Comparison of ENCODE assay signal across 30 mouse cellular contexts in the genomic region with DNA sequence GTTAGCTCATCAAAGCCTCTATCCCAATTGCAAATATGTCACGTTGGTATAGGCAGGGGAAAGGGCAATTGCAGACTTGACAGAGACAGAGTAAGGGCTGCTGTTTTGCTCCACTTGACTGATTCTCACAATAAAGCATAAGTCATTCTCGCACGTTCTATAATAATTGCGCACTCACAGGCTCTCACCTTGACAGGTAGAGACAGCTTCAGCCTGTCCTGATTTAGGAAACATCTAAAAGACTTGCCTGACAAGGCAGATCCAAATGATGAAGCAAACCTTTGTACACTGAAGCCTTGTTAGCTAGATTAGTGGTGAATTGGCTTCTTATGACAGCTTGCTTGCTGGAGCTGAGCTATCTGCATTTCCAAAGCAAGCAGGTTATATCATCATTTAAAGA. TPM values are rescaled to one million over a fixed set of nuclear protein-coding genes. Genes with fewer than 3 reads are reported as not detected.
DNase-seq lines count a peak whose midpoint lies in the region; ATAC-seq lines count a peak whose summit lies in the region.
"Had no signal": no experiment of that assay in that cellular context is flagged by ENCODE, and none has a peak within 500 bp of the region (broad histone marks: within the 10 kb centered on the region; RNA-seq: fewer than 3 reads in every experiment).

No protein-coding gene starts in this region.

- WGBS in midbrain, embryonic 13.5 days = 72% methylated on average over 4 of the region's 4 CpGs
- 84% methylated on average over 4 of the region's 4 CpGs for WGBS in midbrain, embryonic 10.5 days
- WGBS in forebrain, embryonic 15.5 days = 67% methylated on average over 4 of the region's 4 CpGs
- 60% methylated on average over 4 of the region's 4 CpGs for WGBS in hindbrain, embryonic 13.5 days
- 70% methylated on average over 4 of the region's 4 CpGs for WGBS in midbrain, embryonic 15.5 days
- 65% methylated on average over 4 of the region's 4 CpGs for WGBS in liver, embryonic 12.5 days (ENCODE audit: insufficient replicate concordance)

- no peaks in the 10 kb centered on the region for H3K9me3 ChIP-seq in midbrain, embryonic 13.5 days
- no peaks in the 10 kb centered on the region for H3K9me3 ChIP-seq in midbrain, embryonic 10.5 days (replicated peaks)
- H3K9me3 ChIP-seq in forebrain, embryonic 15.5 days = no peaks in the 10 kb centered on the region
- H3K9me3 ChIP-seq in hindbrain, embryonic 13.5 days = no peaks in the 10 kb centered on the region
- H3K9me3 ChIP-seq in midbrain, embryonic 15.5 days = no peaks in the 10 kb centered on the region
- no peaks in the 10 kb centered on the region for H3K9me3 ChIP-seq in liver, embryonic 12.5 days (replicated peaks)
- H3K9me3 ChIP-seq: liver, embryonic 15.5 days; lung, embryonic 15.5 days had no signal

- H3K9ac ChIP-seq in midbrain, embryonic 13.5 days (replicated peaks) = no peak overlapping the region
- H3K9ac ChIP-seq in forebrain, embryonic 15.5 days (replicated peaks) = no peak overlapping the region
- H3K9ac ChIP-seq in hindbrain, embryonic 13.5 days = no peak overlapping the region
- H3K9ac ChIP-seq in midbrain, embryonic 15.5 days = no peak overlapping the region
- no peak overlapping the region for H3K9ac ChIP-seq in liver, embryonic 12.5 days
- H3K9ac ChIP-seq: liver, embryonic 15.5 days; lung, embryonic 15.5 days had no signal

- H3K4me1 ChIP-seq in midbrain, embryonic 13.5 days (replicated peaks) = peaks cover 5% of the 10 kb centered on the region; the same call in 1 of the 2 replicates
- no peaks in the 10 kb centered on the region for H3K4me1 ChIP-seq in midbrain, embryonic 10.5 days
- peaks cover 9% of the 10 kb centered on the region; the same call in 1 of the 2 replicates for H3K4me1 ChIP-seq in forebrain, embryonic 15.5 days
- peaks cover 4% of the 10 kb centered on the region; the same call in 1 of the 2 replicates for H3K4me1 ChIP-seq in hindbrain, embryonic 13.5 days (replicated peaks)
- no peaks in the 10 kb centered on the region for H3K4me1 ChIP-seq in midbrain, embryonic 15.5 days
- H3K4me1 ChIP-seq in liver, embryonic 12.5 days = no peaks in the 10 kb centered on the region
- H3K4me1 ChIP-seq: liver, embryonic 15.5 days; lung, embryonic 15.5 days had no signal

- no peak for DNase-seq in midbrain, embryonic 10.5 days (ENCODE audit: low spot score)
- DNase-seq in lung, postnatal 14 days = no peak
- DNase-seq in left cerebral cortex, postnatal 25 days (ENCODE audit: low spot score in 2 of 2) = no peak
- DNase-seq: adrenal gland, postnatal 36 days; B cell, adult 2 months; cerebellum, adult 11 months; kidney, postnatal 25 days; lung, postnatal 4 days; right cerebral cortex, postnatal 4 days; thymus, postnatal 14 days had no signal

- ATAC-seq in midbrain, embryonic 13.5 days = peak; percentile 72
- peak; percentile 48 for ATAC-seq in forebrain, embryonic 15.5 days (replicated peaks)
- ATAC-seq in hindbrain, embryonic 13.5 days (ENCODE audit: low FRiP score) = peak; percentile 76
- peak; percentile 80 for ATAC-seq in midbrain, embryonic 15.5 days (replicated peaks)
- ATAC-seq in liver, embryonic 12.5 days = no peak
- ATAC-seq: intestine, embryonic 16.5 days; Patski had no signal

- H3K27me3 ChIP-seq in midbrain, embryonic 13.5 days = no peaks in the 10 kb centered on the region
- H3K27me3 ChIP-seq in midbrain, embryonic 10.5 days (ENCODE audit: low read depth, poor library complexity, severe bottlenecking) = no peaks in the 10 kb centered on the region
- no peaks in the 10 kb centered on the region for H3K27me3 ChIP-seq in forebrain, embryonic 15.5 days
- H3K27me3 ChIP-seq in hindbrain, embryonic 13.5 days = no peaks in the 10 kb centered on the region
- H3K27me3 ChIP-seq in midbrain, embryonic 15.5 days (replicated peaks) = no peaks in the 10 kb centered on the region
- H3K27me3 ChIP-seq in liver, embryonic 12.5 days (replicated peaks) = no peaks in the 10 kb centered on the region
- H3K27me3 ChIP-seq: CH12.LX; liver, embryonic 15.5 days; lung, embryonic 15.5 days; Patski had no signal

- no peak overlapping the region for H3K4me2 ChIP-seq in midbrain, embryonic 13.5 days (replicated peaks)
- no peak overlapping the region for H3K4me2 ChIP-seq in forebrain, embryonic 15.5 days (replicated peaks)
- no peak overlapping the region for H3K4me2 ChIP-seq in hindbrain, embryonic 13.5 days
- H3K4me2 ChIP-seq in midbrain, embryonic 15.5 days = no peak overlapping the region
- no peak overlapping the region for H3K4me2 ChIP-seq in liver, embryonic 12.5 days
- H3K4me2 ChIP-seq: liver, embryonic 15.5 days; lung, embryonic 15.5 days had no signal

- H3K36me3 ChIP-seq in midbrain, embryonic 13.5 days = no peaks in the 10 kb centered on the region
- H3K36me3 ChIP-seq in midbrain, embryonic 10.5 days = no peaks in the 10 kb centered on the region
- H3K36me3 ChIP-seq in forebrain, embryonic 15.5 days = no peaks in the 10 kb centered on the region
- no peaks in the 10 kb centered on the region for H3K36me3 ChIP-seq in hindbrain, embryonic 13.5 days
- H3K36me3 ChIP-seq in midbrain, embryonic 15.5 days (replicated peaks) = no peaks in the 10 kb centered on the region
- H3K36me3 ChIP-seq in liver, embryonic 12.5 days = no peaks in the 10 kb centered on the region
- H3K36me3 ChIP-seq: G1E; liver, embryonic 15.5 days; lung, embryonic 15.5 days had no signal

- H3K27ac ChIP-seq in midbrain, embryonic 13.5 days = no peak overlapping the region
- no peak overlapping the region for H3K27ac ChIP-seq in midbrain, embryonic 10.5 days (replicated peaks)
- no peak overlapping the region for H3K27ac ChIP-seq in forebrain, embryonic 15.5 days (replicated peaks)
- H3K27ac ChIP-seq in hindbrain, embryonic 13.5 days = 0 out of 2 replicates have a peak overlapping the region, but pooled peaks have one; percentile 40
- no peak overlapping the region for H3K27ac ChIP-seq in midbrain, embryonic 15.5 days
- H3K27ac ChIP-seq in liver, embryonic 12.5 days = no peak overlapping the region
- H3K27ac ChIP-seq: layer of hippocampus, adult 2 months; liver, embryonic 15.5 days; lung, embryonic 15.5 days had no signal

- intact Hi-C loops in left cerebral cortex, postnatal 25 days (cut with DNase I) = no loop called here

- no peak overlapping the region for H3K4me3 ChIP-seq in midbrain, embryonic 13.5 days (replicated peaks)
- H3K4me3 ChIP-seq in midbrain, embryonic 10.5 days = no peak overlapping the region
- no peak overlapping the region for H3K4me3 ChIP-seq in forebrain, embryonic 15.5 days
- H3K4me3 ChIP-seq in hindbrain, embryonic 13.5 days = no peak overlapping the region
- H3K4me3 ChIP-seq in midbrain, embryonic 15.5 days = no peak overlapping the region
- H3K4me3 ChIP-seq in liver, embryonic 12.5 days = no peak overlapping the region
- H3K4me3 ChIP-seq: layer of hippocampus, adult 2 months; liver, embryonic 15.5 days; lung, embryonic 15.5 days; myocyte had no signal

RNA-seq across cellular contexts. Expression of a gene that starts 52.9 kb away (rescaled TPM):
- polyA plus RNA-seq in midbrain, embryonic 13.5 days (2015; fragmentation: Nextera tagmentation; extraction: Ambion mirVana) = not detected in 2 replicates
- polyA plus RNA-seq in midbrain, embryonic 10.5 days (2016; fragmentation: Nextera tagmentation; extraction: Ambion mirVana) = 0.12 TPM in 1 of 2 replicates, not detected in the other
- not detected in 2 replicates for polyA plus RNA-seq in forebrain, embryonic 15.5 days (2015; fragmentation: Nextera tagmentation; extraction: Ambion mirVana)
- polyA plus RNA-seq in hindbrain, embryonic 13.5 days (2015; fragmentation: Nextera tagmentation; extraction: Ambion mirVana) = not detected in 2 replicates
- not detected in 2 replicates for polyA plus RNA-seq in midbrain, embryonic 15.5 days (2015; fragmentation: Nextera tagmentation; extraction: Ambion mirVana)
- polyA plus RNA-seq in liver, embryonic 12.5 days (2016; fragmentation: Nextera tagmentation; extraction: Ambion mirVana) = not detected in 2 replicates
- total RNA-seq in left cerebral cortex, postnatal 25 days (2021) = under 1 TPM; 0.16 TPM
- total RNA-seq: adrenal gland, postnatal 36 days; hematopoietic stem cell, adult 5-6 weeks; layer of hippocampus, adult 2 months; layer of hippocampus, postnatal 25 days; left cerebral cortex, postnatal 14 days; megakaryocyte-erythroid progenitor cell, adult 5-6 weeks had no signal
- polyA plus RNA-seq: intestine, embryonic 16.5 days; kidney, embryonic 14.5 days; limb, embryonic 14.5 days; liver, embryonic 15.5 days; lung, embryonic 15.5 days; stomach, embryonic 14.5 days had no signal
